Mouse (Mus musculus) forebrain, embryonic 10.5 days (tissue): ENCODE results near the gene Suds3. TPM values are rescaled to one million over a fixed set of nuclear protein-coding genes. Genes with fewer than 3 reads are reported as not detected.
A peak's percentile ranks its signal among the peaks of the same experiment; 100 is the strongest.

Experiments
- DNase-seq: peaks from one replicate; pipeline ENCODE4 v3.0.0-alpha.2; 2017; ENCODE audit warnings: low spot score; ENCODE audit errors: extremely low spot score
- H3K27ac ChIP-seq: fragments of 300-500 bp; sonication (generic); 2 replicates; pipeline ENCODE4 v1.5.1; 2016; ENCODE audit warnings: mild to moderate bottlenecking
- H3K27me3 ChIP-seq: fragments of 300-500 bp; sonication (generic); 2 replicates; pipeline ENCODE4 v1.6.1; 2016; ENCODE audit warnings: mild to moderate bottlenecking; ENCODE audit not compliant: poor library complexity, severe bottlenecking
- H3K36me3 ChIP-seq: fragments of 300-500 bp; sonication (generic); replicated peaks from 2 replicates; pipeline ENCODE4 v1.6.1; 2016; ENCODE audit warnings: mild to moderate bottlenecking, moderate library complexity
- H3K4me1 ChIP-seq: fragments of 300-500 bp; sonication (generic); 2 replicates; pipeline ENCODE4 v1.6.1; 2016
- H3K4me3 ChIP-seq: fragments of 300-500 bp; sonication (generic); 2 replicates; pipeline ENCODE4 v1.5.1; 2016; ENCODE audit warnings: mild to moderate bottlenecking, moderate library complexity
- H3K9me3 ChIP-seq: fragments of 300-500 bp; sonication (generic); 2 replicates; pipeline ENCODE4 v1.6.1; 2016; ENCODE audit warnings: mild to moderate bottlenecking, moderate library complexity
- WGBS: fragments of 180-500 bp; shearing (Covaris S2); methylation state at CpG from one replicate; pipeline ENCODE4 v1.1.7; 2016; 5-methylcytosine and 5-hydroxymethylcytosine counted together
- polyA plus RNA-seq: library from polyadenylated mRNA; unstranded; fragments of >200 nt; fragmentation: Nextera tagmentation; extraction: Ambion mirVana; gene quantifications from 2 replicates; pipeline ENCODE4 v1.2.1, GENCODE M21; 2016

The Suds3 gene
- polyA plus RNA-seq, 1 experiment from 2014 or later: 78.5 TPM

DNA sequence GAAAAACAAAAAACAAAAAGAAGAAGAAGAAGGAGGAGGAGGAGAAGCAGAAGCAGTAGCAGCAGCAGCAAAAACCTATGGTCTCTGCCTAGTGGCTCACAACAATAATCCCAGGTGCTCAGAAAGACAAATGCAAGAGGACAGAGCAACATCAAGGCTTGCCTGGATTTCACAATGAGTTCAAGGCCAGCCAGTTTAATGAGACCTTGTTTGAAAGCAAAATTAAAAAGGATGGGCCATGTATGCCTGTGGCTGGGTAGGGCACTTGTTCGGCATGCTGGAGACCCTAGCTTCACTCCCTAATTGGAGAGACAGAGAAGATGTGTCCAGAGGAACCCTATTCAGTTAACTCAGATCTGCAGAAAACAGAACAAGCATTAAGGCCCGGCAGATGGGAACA is 1.3 kb upstream of the Suds3 start:
- H3K4me1 ChIP-seq: peaks cover 49% of the 10 kb centered on the region
- no peak for DNase-seq
- H3K27me3 ChIP-seq: peaks cover 20% of the 10 kb centered on the region
- H3K27ac ChIP-seq: no peak overlapping the region
- WGBS: 78% methylated on average over 2 of the region's 2 CpGs
- no peaks in the 10 kb centered on the region for H3K9me3 ChIP-seq
- no peak overlapping the region for H3K4me3 ChIP-seq
- peaks cover 17% of the 10 kb centered on the region for H3K36me3 ChIP-seq

GRCm38 (mm10) chr5:117116660-117117059 is 747 bp upstream of the Suds3 start:
- no peak for DNase-seq

GRCm38 (mm10) chr5:117115193-117115767 is 633 bp downstream of the Suds3 start:
- Histone ChIP-seq H3K4me3 (peak overlapping the region; percentile 96), H3K4me1 (peaks cover 29% of the 10 kb centered on the region), H3K9me3 (no peaks in the 10 kb centered on the region), H3K27me3 (peaks cover under 1% of the 10 kb centered on the region; the same call in 1 of the 2 replicates), H3K36me3 (peaks cover 37% of the 10 kb centered on the region), H3K27ac (peak overlapping the region; percentile 100)
- under 1% methylated on average over 42 of the region's 43 CpGs for WGBS
- DNase-seq: peak; percentile 47

More at GRCm38 (mm10) chr5:117116660-117117059, 747 bp upstream of the Suds3 start:
- no peaks in the 10 kb centered on the region for H3K9me3 ChIP-seq
- no peak overlapping the region for H3K4me3 ChIP-seq
- 82% methylated on average over 2 of the region's 2 CpGs for WGBS
- peaks cover 14% of the 10 kb centered on the region for H3K27me3 ChIP-seq
- peaks cover 23% of the 10 kb centered on the region for H3K36me3 ChIP-seq
- peaks cover 43% of the 10 kb centered on the region for H3K4me1 ChIP-seq
- no peak overlapping the region for H3K27ac ChIP-seq

GRCm38 (mm10) chr5:117114581-117115192 is 1.2 kb downstream of the Suds3 start:
- Histone ChIP-seq H3K27ac (peak overlapping the region; percentile 100), H3K27me3 (no peaks in the 10 kb centered on the region), H3K9me3 (no peaks in the 10 kb centered on the region), H3K36me3 (peaks cover 42% of the 10 kb centered on the region), H3K4me1 (peaks cover 28% of the 10 kb centered on the region), H3K4me3 (peak overlapping the region; percentile 96)
- WGBS: 6% methylated on average over 16 of the region's 16 CpGs
- peak; percentile 38 for DNase-seq

DNA sequence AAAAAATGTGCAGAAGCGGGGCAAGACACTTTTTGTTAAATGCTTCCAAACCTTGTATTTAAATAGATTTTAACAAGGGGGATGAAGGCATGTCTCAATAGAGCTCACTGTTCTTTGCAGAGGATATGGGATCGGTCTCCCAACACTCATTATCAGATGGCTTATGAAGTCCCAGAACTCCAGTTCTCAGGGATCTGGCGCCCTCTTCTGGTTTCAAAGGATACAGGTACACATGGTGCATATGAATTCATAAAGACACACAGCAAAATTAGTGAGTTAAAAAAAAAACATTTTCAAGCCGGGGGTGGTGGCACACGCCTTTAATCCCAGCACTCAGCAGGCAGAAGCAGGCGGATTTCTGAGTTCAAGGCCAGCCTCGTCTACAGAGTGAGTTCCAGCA is 2.6 kb downstream of the Suds3 start:
- no peak overlapping the region for H3K4me3 ChIP-seq
- no peaks in the 10 kb centered on the region for H3K9me3 ChIP-seq
- 87% methylated on average over 7 of the region's 7 CpGs for WGBS
- DNase-seq: no peak
- peaks cover 56% of the 10 kb centered on the region for H3K36me3 ChIP-seq
- no peak overlapping the region for H3K27ac ChIP-seq
- H3K27me3 ChIP-seq: no peaks in the 10 kb centered on the region
- peaks cover 17% of the 10 kb centered on the region for H3K4me1 ChIP-seq

- no peaks in the 10 kb centered on the region for H3K27me3 ChIP-seq
- H3K4me3 ChIP-seq: no peak overlapping the region
- no peak for DNase-seq
- H3K9me3 ChIP-seq: no peaks in the 10 kb centered on the region
- peaks cover 17% of the 10 kb centered on the region for H3K4me1 ChIP-seq
- peaks cover 72% of the 10 kb centered on the region for H3K36me3 ChIP-seq
- WGBS: 96% methylated on average over 7 of the region's 7 CpGs
- H3K27ac ChIP-seq: no peak overlapping the region
These were observed 4.2 kb downstream of the Suds3 start for GRCm38 (mm10) chr5:117111774-117112112.

DNA sequence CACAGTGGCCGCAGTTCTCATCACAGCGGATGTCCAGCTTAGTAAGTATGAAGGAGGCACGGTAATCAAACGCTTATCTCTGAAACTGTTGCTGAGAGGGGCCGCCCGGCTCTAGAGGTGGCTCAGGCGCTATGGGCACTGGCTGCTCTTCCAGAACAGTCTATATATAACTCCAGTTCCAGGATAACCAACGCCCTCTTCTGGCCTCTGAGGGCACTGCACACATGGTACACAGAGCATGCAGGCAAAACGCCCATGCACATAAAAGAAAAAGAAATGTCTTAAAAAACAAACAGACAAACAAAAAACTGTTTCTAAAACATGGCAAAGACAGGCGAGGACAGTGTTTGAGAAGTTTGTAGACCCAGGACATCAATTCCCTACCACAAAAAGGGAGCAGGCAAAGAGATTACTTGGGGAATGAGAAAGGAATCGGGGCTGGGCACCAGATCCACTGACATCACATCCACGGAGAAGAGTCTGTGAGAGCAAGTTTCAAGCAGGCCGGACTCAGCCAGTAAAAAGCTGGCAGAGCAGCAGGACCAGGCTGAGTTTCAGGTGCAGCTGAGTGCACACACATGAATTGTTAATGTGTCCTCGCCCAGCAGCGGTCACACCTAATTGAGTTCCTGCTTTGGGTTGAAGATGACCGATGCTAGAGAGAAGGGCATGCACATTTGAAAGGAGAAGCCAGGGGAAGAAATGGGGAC is 4.7 kb downstream of the Suds3 start:
- H3K27me3 ChIP-seq: no peaks in the 10 kb centered on the region
- peaks cover 77% of the 10 kb centered on the region for H3K36me3 ChIP-seq

GRCm38 (mm10) chr5:117109522-117109921 is 6.4 kb downstream of the Suds3 start:
- Histone ChIP-seq H3K27me3 (no peaks in the 10 kb centered on the region), H3K27ac (no peak overlapping the region), H3K9me3 (no peaks in the 10 kb centered on the region), H3K4me3 (no peak overlapping the region), H3K4me1 (peaks cover 10% of the 10 kb centered on the region), H3K36me3 (peaks cover 94% of the 10 kb centered on the region)
- 90% methylated on average over 8 of the region's 8 CpGs for WGBS
- no peak for DNase-seq

More for the DNA sequence above, 4.7 kb downstream of the Suds3 start:
- DNase-seq: no peak
- 92% methylated on average over 16 of the region's 16 CpGs for WGBS
- peaks cover 14% of the 10 kb centered on the region for H3K4me1 ChIP-seq
- no peak overlapping the region for H3K4me3 ChIP-seq
- no peak overlapping the region for H3K27ac ChIP-seq
- H3K9me3 ChIP-seq: no peaks in the 10 kb centered on the region

- Histone ChIP-seq H3K27ac (no peak overlapping the region), H3K4me3 (no peak overlapping the region), H3K4me1 (0 out of 2 replicates have a peak, but pooled peaks cover 3% of the 10 kb centered on the region), H3K27me3 (no peaks in the 10 kb centered on the region), H3K9me3 (no peaks in the 10 kb centered on the region), H3K36me3 (peaks cover 99% of the 10 kb centered on the region)
- DNase-seq: no peak
- 96% methylated on average over 13 of the region's 13 CpGs for WGBS
These were observed 7.2 kb downstream of the Suds3 start for GRCm38 (mm10) chr5:117108731-117109130.

- Histone ChIP-seq H3K27me3 (no peaks in the 10 kb centered on the region), H3K36me3 (peaks cover 99% of the 10 kb centered on the region), H3K4me3 (no peak overlapping the region), H3K4me1 (0 out of 2 replicates have a peak, but pooled peaks cover 3% of the 10 kb centered on the region), H3K9me3 (no peaks in the 10 kb centered on the region), H3K27ac (no peak overlapping the region)
- DNase-seq: no peak
- 92% methylated on average over 13 of the region's 13 CpGs for WGBS
These were observed 7.6 kb downstream of the Suds3 start for GRCm38 (mm10) chr5:117108292-117108691.

DNA sequence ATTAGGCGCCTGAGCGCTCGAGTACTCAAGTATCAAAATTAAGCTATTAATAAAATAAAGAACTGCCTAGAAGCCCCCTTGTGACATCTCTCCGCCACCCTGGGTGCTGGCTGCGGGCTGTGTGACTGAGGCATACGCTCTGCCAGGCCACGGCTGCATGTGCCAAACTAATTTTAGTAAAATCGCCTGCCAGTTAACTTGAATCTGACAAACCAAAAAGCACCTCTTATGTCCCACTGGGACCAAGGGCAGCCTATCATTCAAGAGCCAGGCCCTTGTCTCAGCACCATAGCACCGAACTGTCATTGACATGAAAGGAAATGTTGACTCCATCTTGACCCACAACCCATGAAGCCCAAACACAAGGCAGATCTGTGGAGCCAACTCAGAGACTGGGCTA is 10.2 kb downstream of the Suds3 start:
- no peak for DNase-seq
- Histone ChIP-seq H3K27me3 (no peaks in the 10 kb centered on the region), H3K4me3 (no peak overlapping the region), H3K9me3 (no peaks in the 10 kb centered on the region), H3K27ac (no peak overlapping the region), H3K36me3 (peaks cover 99% of the 10 kb centered on the region), H3K4me1 (0 out of 2 replicates have a peak, but pooled peaks cover 3% of the 10 kb centered on the region)
- WGBS: 89% methylated on average over 9 of the region's 9 CpGs

GRCm38 (mm10) chr5:117104329-117104728 is 11.6 kb downstream of the Suds3 start:
- WGBS: 96% methylated on average over 12 of the region's 12 CpGs
- Histone ChIP-seq H3K36me3 (peaks cover 100% of the 10 kb centered on the region), H3K27me3 (no peaks in the 10 kb centered on the region), H3K27ac (no peak overlapping the region), H3K9me3 (no peaks in the 10 kb centered on the region), H3K4me3 (no peak overlapping the region), H3K4me1 (peaks cover 3% of the 10 kb centered on the region; the same call in 1 of the 2 replicates)
- no peak for DNase-seq
